Mouse (Mus musculus): ENCODE data around the gene Ttc7b. TPM values are rescaled to one million over a fixed set of nuclear protein-coding genes. Genes with fewer than 3 reads are reported as not detected.

The Ttc7b gene
- polyA plus RNA-seq, 2 experiments = 1.3 to 3.5 TPM

- ATAC-seq (ENCODE audit: insufficient read depth) = 0 out of 2 replicates have a peak, but pooled peaks have one; percentile 18
- Histone ChIP-seq H3K27me3 (ENCODE audit: control insufficient read depth, insufficient read depth, low read length) (no peaks in the 10 kb centered on the region), H3K9ac (replicated peaks) (no peak overlapping the region), H3K9me3 (ENCODE audit: control insufficient read depth, low read length) (no peaks in the 10 kb centered on the region), H3K4me3 (ENCODE audit: insufficient read depth in 1 of 2, low read depth in 2 of 2, low read length in 2 of 2) (no peak overlapping the region), H3K27ac (no peak overlapping the region), H3K36me3 (replicated peaks; ENCODE audit: control insufficient read depth, insufficient read depth, low read depth) (no peaks in the 10 kb centered on the region), H3K4me1 (replicated peaks; ENCODE audit: control insufficient read depth in 2 of 2, insufficient read depth in 2 of 2, low read length in 1 of 2) (no peaks in the 10 kb centered on the region; a peak in 1 of 4 replicates), H3K4me2 (ENCODE audit: low read depth) (no peak overlapping the region)
- 45% methylated on average over 3 of the region's 3 CpGs for WGBS (ENCODE audit: insufficient replicate concordance)
- TF ChIP-seq CTCF (IDR thresholded peaks at IDR 0.05; ENCODE audit: low read depth) (peak; percentile 27; the same call in 1 of the 2 replicates), EP300 (IDR thresholded peaks at IDR 0.05; ENCODE audit: low read depth) (no peak)
- DNase-seq (ENCODE audit: low read depth in 3 of 3, low spot score in 3 of 3) = no peak
Measured at GRCm38 (mm10) chr12:100338055-100338454, 182.6 kb downstream of the Ttc7b start.

DNA sequence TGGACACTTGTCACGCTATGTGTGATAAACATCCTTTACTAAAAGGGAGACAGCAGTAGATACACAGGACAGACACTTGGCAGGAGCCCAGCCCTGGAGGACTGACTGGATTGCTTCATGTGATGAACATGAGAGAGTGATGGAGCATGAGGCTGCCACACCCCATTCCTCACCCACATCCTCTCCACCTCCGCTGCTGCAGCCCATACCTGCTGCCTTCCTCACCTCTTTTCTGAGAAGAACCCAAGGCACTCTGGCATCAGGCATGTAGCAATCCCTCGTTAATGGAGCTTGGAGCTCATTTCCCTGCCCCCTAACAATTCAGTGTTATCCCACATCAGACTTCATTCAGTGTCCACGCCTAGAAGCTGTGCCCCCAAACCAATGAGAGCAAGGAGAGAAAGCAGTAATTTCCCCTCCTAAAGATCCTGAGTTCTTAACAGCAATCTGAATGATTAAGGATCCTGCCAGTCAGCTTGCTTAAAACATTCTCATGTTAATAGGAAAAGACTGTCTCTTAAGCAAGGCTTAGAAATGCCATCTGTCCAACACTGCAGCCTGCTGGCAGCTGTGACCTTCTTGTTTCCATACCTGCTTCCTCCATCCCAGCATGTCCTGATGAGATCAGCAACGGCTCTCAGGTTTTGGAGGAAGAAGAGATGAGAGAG lies 183.1 kb downstream of the Ttc7b start:
- ATAC-seq (ENCODE audit: insufficient read depth) = no peak
- no peak overlapping the region for H3K27ac ChIP-seq
- H3K27me3 ChIP-seq (ENCODE audit: control insufficient read depth, insufficient read depth, low read length) = no peaks in the 10 kb centered on the region
- no peaks in the 10 kb centered on the region; a peak in 1 of 4 replicates for H3K4me1 ChIP-seq (replicated peaks; ENCODE audit: control insufficient read depth in 2 of 2, insufficient read depth in 2 of 2, low read length in 1 of 2)
- WGBS (ENCODE audit: insufficient replicate concordance) = 69% methylated on average over 5 of the region's 5 CpGs
- no peaks in the 10 kb centered on the region for H3K9me3 ChIP-seq (ENCODE audit: control insufficient read depth, low read length)
- no peak overlapping the region for H3K9ac ChIP-seq (replicated peaks)
- H3K4me2 ChIP-seq (ENCODE audit: low read depth) = no peak overlapping the region
- H3K36me3 ChIP-seq (replicated peaks; ENCODE audit: control insufficient read depth, insufficient read depth, low read depth) = no peaks in the 10 kb centered on the region
- DNase-seq (ENCODE audit: low read depth in 3 of 3, low spot score in 3 of 3) = no peak
- TF ChIP-seq CTCF (IDR thresholded peaks at IDR 0.05; ENCODE audit: low read depth) (no peak), EP300 (IDR thresholded peaks at IDR 0.05; ENCODE audit: low read depth) (no peak)
- no peak overlapping the region for H3K4me3 ChIP-seq (ENCODE audit: insufficient read depth in 1 of 2, low read depth in 2 of 2, low read length in 2 of 2)

- H3K36me3 ChIP-seq (replicated peaks; ENCODE audit: control insufficient read depth, insufficient read depth, low read depth) = no peaks in the 10 kb centered on the region
- TF ChIP-seq CTCF (IDR thresholded peaks at IDR 0.05; ENCODE audit: low read depth) = no peak
- no peak for TF ChIP-seq EP300 (IDR thresholded peaks at IDR 0.05; ENCODE audit: low read depth)
- 48% methylated on average over 5 of the region's 5 CpGs for WGBS (ENCODE audit: insufficient replicate concordance)
Measured at GRCm38 (mm10) chr12:100336241-100336640, 184.4 kb downstream of the Ttc7b start.

GRCm38 (mm10) chr12:100331806-100332205 lies 188.8 kb downstream of the Ttc7b start:
- 70% methylated on average over 6 of the region's 6 CpGs for WGBS (ENCODE audit: insufficient replicate concordance)

More at GRCm38 (mm10) chr12:100336241-100336640, 184.4 kb downstream of the Ttc7b start:
- H3K4me3 ChIP-seq (ENCODE audit: insufficient read depth in 1 of 2, low read depth in 2 of 2, low read length in 2 of 2) = no peak overlapping the region
- no peak for ATAC-seq (ENCODE audit: insufficient read depth)
- no peak overlapping the region for H3K9ac ChIP-seq (replicated peaks)
- no peak for DNase-seq (ENCODE audit: low read depth in 3 of 3, low spot score in 3 of 3)
- H3K4me1 ChIP-seq (replicated peaks; ENCODE audit: control insufficient read depth in 2 of 2, insufficient read depth in 2 of 2, low read length in 1 of 2) = no peaks in the 10 kb centered on the region
- H3K4me2 ChIP-seq (ENCODE audit: low read depth) = no peak overlapping the region
- H3K9me3 ChIP-seq (ENCODE audit: control insufficient read depth, low read length) = no peaks in the 10 kb centered on the region
- no peaks in the 10 kb centered on the region for H3K27me3 ChIP-seq (ENCODE audit: control insufficient read depth, insufficient read depth, low read length)
- no peak overlapping the region for H3K27ac ChIP-seq

DNA sequence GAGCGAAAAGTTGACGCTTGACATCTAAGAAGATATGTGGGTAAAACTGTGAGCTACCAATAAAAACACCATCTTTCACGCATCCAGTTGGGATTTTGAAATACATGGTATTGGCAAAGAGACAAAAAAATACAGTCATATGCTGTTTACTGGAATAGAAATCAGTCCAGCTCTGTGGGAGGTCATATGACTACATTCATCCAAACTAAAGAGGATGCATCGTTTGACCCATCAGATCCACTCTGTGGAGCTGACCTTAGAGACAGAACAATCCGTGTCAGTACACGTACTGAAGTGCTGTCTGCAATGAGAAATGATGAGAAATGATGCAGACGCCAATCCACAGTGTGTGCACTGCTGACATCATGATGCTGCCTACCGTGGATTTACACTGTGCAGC lies 190.4 kb downstream of the Ttc7b start:
- 72% methylated on average over 8 of the region's 8 CpGs for WGBS (ENCODE audit: insufficient replicate concordance)
- no peaks in the 10 kb centered on the region for H3K27me3 ChIP-seq (ENCODE audit: control insufficient read depth, insufficient read depth, low read length)

More at GRCm38 (mm10) chr12:100331806-100332205, 188.8 kb downstream of the Ttc7b start:
- Histone ChIP-seq H3K9me3 (ENCODE audit: control insufficient read depth, low read length) (no peaks in the 10 kb centered on the region), H3K4me2 (ENCODE audit: low read depth) (no peak overlapping the region), H3K27ac (no peak overlapping the region), H3K4me3 (ENCODE audit: insufficient read depth in 1 of 2, low read depth in 2 of 2, low read length in 2 of 2) (no peak overlapping the region), H3K4me1 (replicated peaks; ENCODE audit: control insufficient read depth in 2 of 2, insufficient read depth in 2 of 2, low read length in 1 of 2) (no peaks in the 10 kb centered on the region), H3K27me3 (ENCODE audit: control insufficient read depth, insufficient read depth, low read length) (no peaks in the 10 kb centered on the region), H3K36me3 (replicated peaks; ENCODE audit: control insufficient read depth, insufficient read depth, low read depth) (no peaks in the 10 kb centered on the region), H3K9ac (replicated peaks) (no peak overlapping the region)
- no peak for TF ChIP-seq CTCF (IDR thresholded peaks at IDR 0.05; ENCODE audit: low read depth)
- TF ChIP-seq EP300 (IDR thresholded peaks at IDR 0.05; ENCODE audit: low read depth) = no peak
- ATAC-seq (ENCODE audit: insufficient read depth) (no peak), DNase-seq (ENCODE audit: low read depth in 3 of 3, low spot score in 3 of 3) (no peak)

More for the DNA sequence above, 190.4 kb downstream of the Ttc7b start:
- H3K9me3 ChIP-seq (ENCODE audit: control insufficient read depth, low read length) = no peaks in the 10 kb centered on the region
- H3K4me2 ChIP-seq (ENCODE audit: low read depth) = no peak overlapping the region
- no peak overlapping the region for H3K27ac ChIP-seq
- H3K9ac ChIP-seq (replicated peaks) = no peak overlapping the region
- DNase-seq (ENCODE audit: low read depth in 3 of 3, low spot score in 3 of 3) = no peak
- ATAC-seq (ENCODE audit: insufficient read depth) = no peak
- H3K4me1 ChIP-seq (replicated peaks; ENCODE audit: control insufficient read depth in 2 of 2, insufficient read depth in 2 of 2, low read length in 1 of 2) = no peaks in the 10 kb centered on the region
- no peaks in the 10 kb centered on the region for H3K36me3 ChIP-seq (replicated peaks; ENCODE audit: control insufficient read depth, insufficient read depth, low read depth)
- no peak for TF ChIP-seq EP300 (IDR thresholded peaks at IDR 0.05; ENCODE audit: low read depth)
- TF ChIP-seq CTCF (IDR thresholded peaks at IDR 0.05; ENCODE audit: low read depth) = no peak
- H3K4me3 ChIP-seq (ENCODE audit: insufficient read depth in 1 of 2, low read depth in 2 of 2, low read length in 2 of 2) = no peak overlapping the region

All from liver, embryonic 14.5 days (tissue).